Mouse (Mus musculus) heart, adult 2 months (tissue): ENCODE measurements around the gene Actr3b.

ENCODE experiments used
- EP300 ChIP-seq: fragments of 200-500 bp; IDR thresholded peaks from 2 replicates; pipeline ENCODE4 v1.6.1; 2011; ENCODE audit warnings: low read depth, low read length, control low read depth; ENCODE audit not compliant: insufficient read depth
- POLR2A ChIP-seq: fragments of 200-500 bp; IDR thresholded peaks from 2 replicates; pipeline ENCODE4 v1.6.1; 2011; ENCODE audit warnings: mild to moderate bottlenecking, low read depth, low read length, control low read depth; ENCODE audit not compliant: insufficient read depth

- TF ChIP-seq POLR2A (no peak), EP300 (no peak)
These were observed 8.2 kb upstream of the Actr3b start for GRCm38 (mm10) chr5:25751552-25751951.
